Mouse (Mus musculus) neural tube, embryonic 15.5 days (tissue): ENCODE measurements around the gene Slc48a1. TPM values are rescaled to one million over a fixed set of nuclear protein-coding genes. Genes with fewer than 3 reads are reported as not detected.

Source experiments
- ATAC-seq: fragments of 200-750 bp; cut with Nextera tagmentation; 2 replicates; pipeline ENCODE4 v1.8.0; 2017; ENCODE audit warnings: mild to moderate bottlenecking, moderate TSS enrichment, moderate library complexity; ENCODE audit not compliant: low FRiP score
- H3K27ac ChIP-seq: fragments of 300-500 bp; sonication (generic); replicated peaks from 2 replicates; pipeline ENCODE4 v1.5.1; 2015; ENCODE audit warnings: mild to moderate bottlenecking, inconsistent platforms
- H3K27me3 ChIP-seq: fragments of 300-500 bp; sonication (generic); replicated peaks from 2 replicates; pipeline ENCODE4 v1.6.1; 2015; ENCODE audit warnings: inconsistent platforms
- H3K36me3 ChIP-seq: fragments of 300-500 bp; sonication (generic); 2 replicates; pipeline ENCODE4 v1.6.1; 2015; ENCODE audit warnings: inconsistent platforms
- H3K4me1 ChIP-seq: fragments of 300-500 bp; sonication (generic); 2 replicates; pipeline ENCODE4 v1.6.1; 2015; ENCODE audit warnings: inconsistent platforms
- H3K4me2 ChIP-seq: fragments of 300-500 bp; sonication (generic); 2 replicates; pipeline ENCODE4 v1.6.1; 2015; ENCODE audit warnings: inconsistent platforms, mild to moderate bottlenecking, moderate library complexity
- H3K4me3 ChIP-seq: fragments of 300-500 bp; sonication (generic); replicated peaks from 2 replicates; pipeline ENCODE4 v1.5.1; 2015; ENCODE audit warnings: mild to moderate bottlenecking, inconsistent platforms
- H3K9ac ChIP-seq: fragments of 300-500 bp; sonication (generic); replicated peaks from 2 replicates; pipeline ENCODE4 v1.6.1; 2015; ENCODE audit warnings: mild to moderate bottlenecking, inconsistent platforms
- H3K9me3 ChIP-seq: fragments of 300-500 bp; sonication (generic); replicated peaks from 2 replicates; pipeline ENCODE4 v1.6.1; 2016; ENCODE audit warnings: inconsistent platforms
- WGBS: fragments of 180-500 bp; shearing (Covaris S2); methylation state at CpG from one replicate; pipeline ENCODE4 v1.1.7; 2015; ENCODE audit warnings: mixed read lengths; 5-methylcytosine and 5-hydroxymethylcytosine counted together
- polyA plus RNA-seq: library from polyadenylated mRNA; unstranded; fragments of >200 nt; fragmentation: Nextera tagmentation; extraction: Ambion mirVana; gene quantifications from 2 replicates; pipeline ENCODE4 v1.2.1, GENCODE M21; 2015

Gene Slc48a1
- polyA plus RNA-seq, 1 experiment from 2014 or later = 101 TPM

- Histone ChIP-seq H3K4me2 (no peak overlapping the region), H3K4me3 (no peak overlapping the region), H3K9me3 (no peaks in the 10 kb centered on the region), H3K27ac (no peak overlapping the region), H3K27me3 (no peaks in the 10 kb centered on the region), H3K9ac (no peak overlapping the region), H3K4me1 (peaks cover 27% of the 10 kb centered on the region), H3K36me3 (no peaks in the 10 kb centered on the region)
- ATAC-seq = no peak
- WGBS = 96% methylated on average over 6 of the region's 6 CpGs
Measured at GRCm38 (mm10) chr15:97841383-97841782, 63.1 kb downstream of the Slc48a1 start.

DNA sequence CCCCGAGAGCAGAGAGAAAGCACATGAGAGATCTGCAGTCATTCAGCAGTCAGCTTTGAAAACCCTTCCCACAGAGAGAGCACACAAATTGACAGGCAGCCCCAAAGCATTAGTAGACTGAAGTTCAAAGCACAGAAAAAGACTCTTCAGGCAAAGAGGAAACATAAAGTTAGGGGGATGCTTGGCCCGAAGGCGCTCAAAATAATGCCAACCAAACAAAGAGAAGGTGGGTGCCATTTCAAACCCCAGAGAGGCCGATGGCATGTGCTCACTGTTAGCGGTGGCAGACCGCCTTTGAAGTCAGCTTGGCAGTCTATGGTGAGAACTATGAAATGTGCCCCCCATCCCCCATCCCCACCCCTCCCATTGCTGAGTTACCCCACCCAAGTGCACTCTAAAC, 63.7 kb downstream of the Slc48a1 start:
- Histone ChIP-seq H3K4me2 (no peak overlapping the region), H3K9me3 (no peaks in the 10 kb centered on the region), H3K4me3 (no peak overlapping the region), H3K36me3 (no peaks in the 10 kb centered on the region), H3K4me1 (peaks cover 22% of the 10 kb centered on the region), H3K9ac (no peak overlapping the region), H3K27me3 (no peaks in the 10 kb centered on the region), H3K27ac (no peak overlapping the region)
- WGBS = 90% methylated on average over 6 of the region's 6 CpGs
- ATAC-seq = no peak

Other genes with a start within 250 kb of the Slc48a1 start
- gene Rpap3, start 72.7 kb upstream of the Slc48a1 start, polyA plus RNA-seq = 30.5 and 31.3 TPM in 2 replicates
- 0.15 and 3.5 TPM in 2 replicates for gene Endou, start 47.2 kb upstream of the Slc48a1 start, polyA plus RNA-seq
- gene Rapgef3, start 10.5 kb upstream of the Slc48a1 start, polyA plus RNA-seq = 12.5 and 19.5 TPM in 2 replicates
- 26.5 and 32.1 TPM in 2 replicates for gene Hdac7, start 66.0 kb downstream of the Slc48a1 start, polyA plus RNA-seq
- 0.17 and 0.63 TPM in 2 replicates for gene Vdr, start 132.1 kb downstream of the Slc48a1 start, polyA plus RNA-seq
- 48.0 and 48.6 TPM in 2 replicates for gene Tmem106c, start 185.7 kb downstream of the Slc48a1 start, polyA plus RNA-seq
- gene Col2a1, start 226.2 kb downstream of the Slc48a1 start, polyA plus RNA-seq = 33.8 and 62.9 TPM in 2 replicates